Mouse (Mus musculus) testis, adult 2 months (tissue): ENCODE results near the gene Kcnk13.

Source experiments
- CTCF ChIP-seq: fragments of 200-500 bp; IDR thresholded peaks from 2 replicates; pipeline ENCODE4 v1.5.1; 2012; ENCODE audit warnings: low read depth, mild to moderate bottlenecking, inconsistent platforms, low read length, moderate library complexity; ENCODE audit not compliant: control insufficient read depth, insufficient read depth, insufficient replicate concordance
- POLR2A ChIP-seq: fragments of 200-500 bp; IDR thresholded peaks from 2 replicates; pipeline ENCODE4 v1.6.1; 2012; ENCODE audit warnings: low read depth, mild to moderate bottlenecking, inconsistent platforms, low read length, moderate library complexity; ENCODE audit not compliant: control insufficient read depth

- no peak for TF ChIP-seq CTCF
- no peak for TF ChIP-seq POLR2A
Observed at GRCm38 (mm10) chr12:99965203-99966115, 1.2 kb downstream of the Kcnk13 start.
